Mouse (Mus musculus): ENCODE measurements around the gene Adamts10. TPM values are rescaled to one million over a fixed set of nuclear protein-coding genes. Genes with fewer than 3 reads are reported as not detected.

Gene Adamts10
- total and polyA plus RNA-seq, 2 experiments from 2014 or later = 35.6 to 56.4 TPM

- WGBS = 5% methylated on average over 13 of the region's 13 CpGs
- Histone ChIP-seq H3K27ac (peak overlapping the region; percentile 75), H3K36me3 (ENCODE audit: insufficient read depth, low read length) (no peaks in the 10 kb centered on the region), H3K9me3 (ENCODE audit: low read length) (no peaks in the 10 kb centered on the region), H3K4me1 (ENCODE audit: insufficient read depth, low read length) (peaks cover 3% of the 10 kb centered on the region), H3K27me3 (ENCODE audit: insufficient read depth, low read length) (no peaks in the 10 kb centered on the region), H3K4me2 (ENCODE audit: low read depth, low read length) (peak overlapping the region; percentile 65), H3K4me3 (ENCODE audit: low read length) (peak overlapping the region; percentile 63), H3K9ac (replicated peaks; ENCODE audit: low read length) (peak overlapping the region; percentile 66)
- DNase-seq (ENCODE audit: low spot score) (peak; percentile 29), ATAC-seq (peak; percentile 66)
- no peak for TF ChIP-seq CTCF (IDR thresholded peaks at IDR 0.05; ENCODE audit: low read depth)
These were observed 530 bp upstream of the Adamts10 start for GRCm38 (mm10) chr17:33523431-33523917.

GRCm38 (mm10) chr17:33524806-33525373, 886 bp downstream of the Adamts10 start:
- no peak for DNase-seq (ENCODE audit: low spot score)
- ATAC-seq = peak; percentile 27; the same call in 1 of the 2 replicates
- peaks cover under 1% of the 10 kb centered on the region; the same call in 1 of the 2 replicates for H3K36me3 ChIP-seq (ENCODE audit: insufficient read depth, low read length)
- peaks cover 3% of the 10 kb centered on the region for H3K4me1 ChIP-seq (ENCODE audit: insufficient read depth, low read length)
- H3K27ac ChIP-seq = peak overlapping the region; percentile 75
- H3K27me3 ChIP-seq (ENCODE audit: insufficient read depth, low read length) = no peaks in the 10 kb centered on the region
- no peak for TF ChIP-seq CTCF (IDR thresholded peaks at IDR 0.05; ENCODE audit: low read depth)
- peak overlapping the region; percentile 66; the same call in 1 of the 2 replicates for H3K9ac ChIP-seq (replicated peaks; ENCODE audit: low read length)
- peak overlapping the region; percentile 63 for H3K4me3 ChIP-seq (ENCODE audit: low read length)
- no peaks in the 10 kb centered on the region for H3K9me3 ChIP-seq (ENCODE audit: low read length)
- peak overlapping the region; percentile 65 for H3K4me2 ChIP-seq (ENCODE audit: low read depth, low read length)
- WGBS = 15% methylated on average over 2 of the region's 2 CpGs

- no peak overlapping the region for H3K4me3 ChIP-seq (ENCODE audit: low read length)
- ATAC-seq (no peak), DNase-seq (ENCODE audit: low spot score) (peak; percentile 18)
- 40% methylated on average over 3 of the region's 3 CpGs for WGBS
- H3K27ac ChIP-seq = no peak overlapping the region
- H3K4me2 ChIP-seq (ENCODE audit: low read depth, low read length) = no peak overlapping the region
- no peak overlapping the region for H3K9ac ChIP-seq (replicated peaks; ENCODE audit: low read length)
- TF ChIP-seq CTCF (IDR thresholded peaks at IDR 0.05; ENCODE audit: low read depth) = no peak
- H3K36me3 ChIP-seq (ENCODE audit: insufficient read depth, low read length) = peaks cover 12% of the 10 kb centered on the region
- H3K27me3 ChIP-seq (ENCODE audit: insufficient read depth, low read length) = no peaks in the 10 kb centered on the region
- H3K9me3 ChIP-seq (ENCODE audit: low read length) = no peaks in the 10 kb centered on the region
- peaks cover 3% of the 10 kb centered on the region for H3K4me1 ChIP-seq (ENCODE audit: insufficient read depth, low read length)
These were observed 2.5 kb downstream of the Adamts10 start for GRCm38 (mm10) chr17:33526506-33526905.

GRCm38 (mm10) chr17:33539106-33539675, 15.2 kb downstream of the Adamts10 start:
- Histone ChIP-seq H3K4me1 (ENCODE audit: insufficient read depth, low read length) (no peaks in the 10 kb centered on the region), H3K4me2 (ENCODE audit: low read depth, low read length) (no peak overlapping the region), H3K36me3 (ENCODE audit: insufficient read depth, low read length) (peaks cover 20% of the 10 kb centered on the region), H3K9me3 (ENCODE audit: low read length) (no peaks in the 10 kb centered on the region), H3K27ac (no peak overlapping the region), H3K4me3 (ENCODE audit: low read length) (no peak overlapping the region), H3K27me3 (ENCODE audit: insufficient read depth, low read length) (no peaks in the 10 kb centered on the region), H3K9ac (replicated peaks; ENCODE audit: low read length) (no peak overlapping the region)
- peak; percentile 87 for TF ChIP-seq CTCF (IDR thresholded peaks at IDR 0.05; ENCODE audit: low read depth)
- WGBS = 90% methylated on average over 3 of the region's 3 CpGs
- ATAC-seq (peak; percentile 67), DNase-seq (ENCODE audit: low spot score) (peak; percentile 76)

- ATAC-seq = no peak
These were observed 15.9 kb downstream of the Adamts10 start for GRCm38 (mm10) chr17:33539878-33540277.

GRCm38 (mm10) chr17:33549212-33549611, 25.2 kb downstream of the Adamts10 start:
- no peak for TF ChIP-seq CTCF (IDR thresholded peaks at IDR 0.05; ENCODE audit: low read depth)
- Histone ChIP-seq H3K4me1 (ENCODE audit: insufficient read depth, low read length) (no peaks in the 10 kb centered on the region), H3K4me3 (ENCODE audit: low read length) (no peak overlapping the region), H3K9me3 (ENCODE audit: low read length) (no peaks in the 10 kb centered on the region), H3K27ac (no peak overlapping the region), H3K4me2 (ENCODE audit: low read depth, low read length) (no peak overlapping the region), H3K36me3 (ENCODE audit: insufficient read depth, low read length) (peaks cover 10% of the 10 kb centered on the region), H3K27me3 (ENCODE audit: insufficient read depth, low read length) (no peaks in the 10 kb centered on the region), H3K9ac (replicated peaks; ENCODE audit: low read length) (no peak overlapping the region)
- DNase-seq (ENCODE audit: low spot score) (no peak), ATAC-seq (no peak)
- WGBS = 87% methylated on average over 6 of the region's 6 CpGs

More at GRCm38 (mm10) chr17:33539878-33540277, 15.9 kb downstream of the Adamts10 start:
- Histone ChIP-seq H3K9ac (replicated peaks; ENCODE audit: low read length) (no peak overlapping the region), H3K9me3 (ENCODE audit: low read length) (no peaks in the 10 kb centered on the region), H3K27me3 (ENCODE audit: insufficient read depth, low read length) (no peaks in the 10 kb centered on the region), H3K36me3 (ENCODE audit: insufficient read depth, low read length) (peaks cover 24% of the 10 kb centered on the region), H3K27ac (no peak overlapping the region), H3K4me2 (ENCODE audit: low read depth, low read length) (no peak overlapping the region), H3K4me3 (ENCODE audit: low read length) (no peak overlapping the region), H3K4me1 (ENCODE audit: insufficient read depth, low read length) (no peaks in the 10 kb centered on the region)
- TF ChIP-seq CTCF (IDR thresholded peaks at IDR 0.05; ENCODE audit: low read depth) = no peak
- no peak for DNase-seq (ENCODE audit: low spot score)
- 91% methylated on average over 4 of the region's 4 CpGs for WGBS

GRCm38 (mm10) chr17:33550388-33550787, 26.4 kb downstream of the Adamts10 start:
- H3K4me2 ChIP-seq (ENCODE audit: low read depth, low read length) = no peak overlapping the region
- H3K9ac ChIP-seq (replicated peaks; ENCODE audit: low read length) = no peak overlapping the region
- no peaks in the 10 kb centered on the region for H3K27me3 ChIP-seq (ENCODE audit: insufficient read depth, low read length)
- no peaks in the 10 kb centered on the region for H3K9me3 ChIP-seq (ENCODE audit: low read length)
- 69% methylated on average over 10 of the region's 10 CpGs for WGBS
- DNase-seq (ENCODE audit: low spot score) (no peak), ATAC-seq (no peak)
- H3K4me1 ChIP-seq (ENCODE audit: insufficient read depth, low read length) = no peaks in the 10 kb centered on the region
- no peak overlapping the region for H3K27ac ChIP-seq
- TF ChIP-seq CTCF (IDR thresholded peaks at IDR 0.05; ENCODE audit: low read depth) = no peak
- H3K4me3 ChIP-seq (ENCODE audit: low read length) = no peak overlapping the region
- H3K36me3 ChIP-seq (ENCODE audit: insufficient read depth, low read length) = peaks cover 6% of the 10 kb centered on the region; the same call in 1 of the 2 replicates
